Mouse (Mus musculus) forebrain, postnatal 0 days (tissue): ENCODE measurements around the gene Grpel1. TPM values are rescaled to one million over a fixed set of nuclear protein-coding genes. Genes with fewer than 3 reads are reported as not detected.

Experiments
- ATAC-seq: fragments of 200-750 bp; cut with Nextera tagmentation; 2 replicates; pipeline ENCODE4 v1.8.0; 2017; ENCODE audit warnings: mild to moderate bottlenecking, moderate library complexity
- DNase-seq: peaks from one replicate; pipeline ENCODE4 v3.0.0-alpha.2; 2015
- H3K27ac ChIP-seq: fragments of 300-500 bp; sonication (generic); 2 replicates; pipeline ENCODE4 v1.5.1; 2014; ENCODE audit warnings: low read depth, mild to moderate bottlenecking, antibody characterized with exemption, low read length, moderate library complexity, mixed read lengths
- H3K27me3 ChIP-seq: fragments of 300-500 bp; sonication (generic); 2 replicates; pipeline ENCODE4 v1.6.1; 2014; ENCODE audit warnings: mild to moderate bottlenecking, low read length, mixed read lengths; ENCODE audit not compliant: insufficient read depth
- H3K36me3 ChIP-seq: fragments of 300-500 bp; sonication (generic); 2 replicates; pipeline ENCODE4 v1.6.1; 2014; ENCODE audit warnings: mild to moderate bottlenecking, moderate library complexity; ENCODE audit not compliant: insufficient read depth
- H3K4me1 ChIP-seq: fragments of 300-500 bp; sonication (generic); 2 replicates; pipeline ENCODE4 v1.6.1; 2014; ENCODE audit warnings: antibody characterized with exemption; ENCODE audit not compliant: insufficient read depth
- H3K4me2 ChIP-seq: fragments of 300-500 bp; sonication (generic); 2 replicates; pipeline ENCODE4 v1.6.1; 2014; ENCODE audit warnings: low read depth, mild to moderate bottlenecking, moderate library complexity
- H3K4me3 ChIP-seq: fragments of 300-500 bp; sonication (generic); 2 replicates; pipeline ENCODE4 v1.5.1; 2014; ENCODE audit warnings: low read depth, low read length, mixed read lengths
- H3K9ac ChIP-seq: fragments of 300-500 bp; sonication (generic); 2 replicates; pipeline ENCODE4 v1.6.1; 2014; ENCODE audit warnings: mild to moderate bottlenecking
- H3K9me3 ChIP-seq: fragments of 300-500 bp; sonication (generic); 2 replicates; pipeline ENCODE4 v1.6.1; 2016; ENCODE audit warnings: low read length
- CTCF ChIP-seq: sonication (generic); IDR thresholded peaks from 2 replicates; pipeline ENCODE4 v1.5.1; 2016; ENCODE audit warnings: antibody characterized with exemption, control low read depth, low read depth
- WGBS: fragments of 180-500 bp; shearing (Covaris S2); extraction: QIAGEN DNeasy Blood & Tissue Kit; methylation state at CpG from one replicate; pipeline ENCODE4 v1.1.7; 2014; 5-methylcytosine and 5-hydroxymethylcytosine counted together
- polyA plus RNA-seq: library from polyadenylated mRNA; unstranded; fragments of >200 nt; fragmentation: Nextera tagmentation; extraction: Ambion mirVana; gene quantifications from 2 replicates; pipeline ENCODE4 v1.2.1, GENCODE M21; 2015
- total RNA-seq: library from RNA; depleted of rRNA; stranded (reverse); fragments of >200 nt; gene quantifications from 2 replicates; pipeline ENCODE4 v1.2.3, GENCODE M21; 2014

The Grpel1 gene
- total and polyA plus RNA-seq, 2 experiments from 2014 or later: 19.1 to 42.0 TPM

DNA sequence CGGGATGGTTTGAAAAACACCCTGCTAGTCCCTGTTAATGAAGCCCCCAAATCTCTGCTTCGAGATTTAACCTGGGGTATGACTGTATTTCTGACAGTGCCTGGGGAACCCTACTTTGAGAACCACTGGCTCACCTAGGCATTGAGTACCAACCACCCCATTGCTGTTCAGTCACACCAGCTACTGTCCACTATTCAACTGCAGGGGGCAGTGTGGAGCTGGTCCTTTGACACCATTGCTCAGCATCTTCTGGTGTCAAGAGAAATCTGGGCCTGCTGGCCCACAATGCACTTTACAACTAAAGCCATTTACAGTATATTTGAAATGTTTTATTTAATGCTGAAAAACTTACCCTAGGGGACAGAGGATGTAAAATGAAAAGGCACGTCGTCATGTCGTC is 9.5 kb downstream of the Grpel1 start:
- peak; percentile 74 for TF ChIP-seq CTCF
- DNase-seq: peak; percentile 62
- Histone ChIP-seq H3K4me3 (no peak overlapping the region), H3K9ac (no peak overlapping the region), H3K27me3 (no peaks in the 10 kb centered on the region), H3K9me3 (no peaks in the 10 kb centered on the region), H3K27ac (no peak overlapping the region), H3K4me1 (no peaks in the 10 kb centered on the region), H3K4me2 (no peak overlapping the region), H3K36me3 (peaks cover 50% of the 10 kb centered on the region)
- peak; percentile 69 for ATAC-seq
- 87% methylated on average over 5 of the region's 5 CpGs for WGBS

- Histone ChIP-seq H3K4me3 (no peak overlapping the region), H3K27me3 (no peaks in the 10 kb centered on the region), H3K4me1 (peaks cover 8% of the 10 kb centered on the region), H3K9ac (no peak overlapping the region), H3K4me2 (no peak overlapping the region), H3K36me3 (peaks cover 18% of the 10 kb centered on the region), H3K27ac (no peak overlapping the region), H3K9me3 (no peaks in the 10 kb centered on the region)
- no peak for DNase-seq
- TF ChIP-seq CTCF: no peak
- WGBS: 88% methylated on average over 3 of the region's 3 CpGs
- ATAC-seq: no peak
Measured at GRCm38 (mm10) chr5:36477486-36477885, 12.7 kb downstream of the Grpel1 start.

- no peak for DNase-seq
- TF ChIP-seq CTCF: no peak
- WGBS: 94% methylated on average over 6 of the region's 6 CpGs
Measured at GRCm38 (mm10) chr5:36478540-36479420, 14.0 kb downstream of the Grpel1 start.

GRCm38 (mm10) chr5:36479735-36480134 is 14.9 kb downstream of the Grpel1 start:
- ATAC-seq (no peak), DNase-seq (no peak)
- no peak overlapping the region for H3K9ac ChIP-seq
- peaks cover 9% of the 10 kb centered on the region for H3K36me3 ChIP-seq
- no peak for TF ChIP-seq CTCF
- 90% methylated on average over 2 of the region's 2 CpGs for WGBS
- peaks cover 18% of the 10 kb centered on the region for H3K4me1 ChIP-seq
- H3K27ac ChIP-seq: no peak overlapping the region
- H3K9me3 ChIP-seq: no peaks in the 10 kb centered on the region
- no peak overlapping the region for H3K4me2 ChIP-seq
- H3K27me3 ChIP-seq: no peaks in the 10 kb centered on the region
- H3K4me3 ChIP-seq: no peak overlapping the region

More at GRCm38 (mm10) chr5:36478540-36479420, 14.0 kb downstream of the Grpel1 start:
- H3K4me1 ChIP-seq: peaks cover 16% of the 10 kb centered on the region
- H3K27ac ChIP-seq: no peak overlapping the region
- no peak overlapping the region for H3K9ac ChIP-seq
- no peak overlapping the region for H3K4me3 ChIP-seq
- H3K4me2 ChIP-seq: no peak overlapping the region
- H3K27me3 ChIP-seq: no peaks in the 10 kb centered on the region
- no peak for ATAC-seq
- H3K36me3 ChIP-seq: peaks cover 9% of the 10 kb centered on the region
- H3K9me3 ChIP-seq: no peaks in the 10 kb centered on the region

- Histone ChIP-seq H3K4me1 (peaks cover 21% of the 10 kb centered on the region), H3K4me2 (no peak overlapping the region), H3K27me3 (no peaks in the 10 kb centered on the region), H3K9me3 (no peaks in the 10 kb centered on the region), H3K9ac (no peak overlapping the region), H3K36me3 (peaks cover 5% of the 10 kb centered on the region), H3K4me3 (no peak overlapping the region), H3K27ac (no peak overlapping the region)
- ATAC-seq: no peak
- WGBS: 91% methylated on average over 4 of the region's 4 CpGs
- no peak for TF ChIP-seq CTCF
- no peak for DNase-seq
Measured at GRCm38 (mm10) chr5:36480398-36480797, 15.6 kb downstream of the Grpel1 start.

- WGBS: 81% methylated on average over 1 of the region's 1 CpGs
- no peaks in the 10 kb centered on the region for H3K9me3 ChIP-seq
- ATAC-seq (no peak), DNase-seq (no peak)
- peak; percentile 48 for TF ChIP-seq CTCF
- H3K27ac ChIP-seq: no peak overlapping the region
- no peak overlapping the region for H3K9ac ChIP-seq
- H3K36me3 ChIP-seq: 0 out of 2 replicates have a peak, but pooled peaks cover 3% of the 10 kb centered on the region
- H3K4me2 ChIP-seq: no peak overlapping the region
- peaks cover 21% of the 10 kb centered on the region for H3K4me1 ChIP-seq
- H3K27me3 ChIP-seq: no peaks in the 10 kb centered on the region
- H3K4me3 ChIP-seq: no peak overlapping the region
Measured at GRCm38 (mm10) chr5:36481114-36481513, 16.3 kb downstream of the Grpel1 start.

- peak; percentile 51 for DNase-seq
- H3K36me3 ChIP-seq: no peaks in the 10 kb centered on the region
- 2% methylated on average over 58 of the region's 58 CpGs for WGBS
Measured at GRCm38 (mm10) chr5:36483203-36484101, 18.7 kb downstream of the Grpel1 start.

More at GRCm38 (mm10) chr5:36483203-36484101, 18.7 kb downstream of the Grpel1 start:
- H3K4me1 ChIP-seq: peaks cover 21% of the 10 kb centered on the region
- no peak for TF ChIP-seq CTCF
- ATAC-seq: peak; percentile 34
- H3K4me2 ChIP-seq: peak overlapping the region; percentile 85
- peak overlapping the region; percentile 77 for H3K27ac ChIP-seq
- H3K4me3 ChIP-seq: peak overlapping the region; percentile 72
- H3K27me3 ChIP-seq: no peaks in the 10 kb centered on the region
- no peaks in the 10 kb centered on the region for H3K9me3 ChIP-seq
- peak overlapping the region; percentile 67 for H3K9ac ChIP-seq
